Mouse (Mus musculus) limb, embryonic 14.5 days (tissue): Measurements from ENCODE around the gene Tmem163. TPM values are rescaled to one million over a fixed set of nuclear protein-coding genes. Genes with fewer than 3 reads are reported as not detected.

ENCODE experiments used
- ATAC-seq: fragments of 200-750 bp; cut with Nextera tagmentation; 2 replicates; pipeline ENCODE4 v1.8.0; 2017; ENCODE audit warnings: low read depth, moderate number of reproducible peaks, moderate TSS enrichment; ENCODE audit not compliant: low FRiP score
- DNase-seq: peaks from one replicate; pipeline ENCODE4 v3.0.0-alpha.2; 2015; ENCODE audit warnings: low spot score
- H3K27ac ChIP-seq: fragments of 300-500 bp; sonication (generic); replicated peaks from 2 replicates; pipeline ENCODE4 v1.5.1; 2014; ENCODE audit warnings: low read depth, mild to moderate bottlenecking, low read length, moderate library complexity, mixed read lengths
- H3K27me3 ChIP-seq: fragments of 300-500 bp; sonication (generic); 2 replicates; pipeline ENCODE4 v1.6.1; 2014; ENCODE audit warnings: low read length, mixed read lengths; ENCODE audit not compliant: control insufficient read depth, insufficient read depth
- H3K36me3 ChIP-seq: fragments of 300-500 bp; sonication (generic); 2 replicates; pipeline ENCODE4 v1.6.1; 2014; ENCODE audit warnings: mild to moderate bottlenecking, low read length, moderate library complexity, mixed read lengths; ENCODE audit not compliant: control insufficient read depth, insufficient read depth
- H3K4me1 ChIP-seq: fragments of 300-500 bp; sonication (generic); 2 replicates; pipeline ENCODE4 v1.6.1; 2014; ENCODE audit warnings: antibody characterized with exemption, low read length, mixed read lengths; ENCODE audit not compliant: control insufficient read depth, insufficient read depth
- H3K4me2 ChIP-seq: fragments of 300-500 bp; sonication (generic); replicated peaks from 2 replicates; pipeline ENCODE4 v1.6.1; 2014; ENCODE audit warnings: low read depth, mild to moderate bottlenecking, low read length, moderate library complexity; ENCODE audit not compliant: severe bottlenecking
- H3K4me3 ChIP-seq: fragments of 300-500 bp; sonication (generic); replicated peaks from 2 replicates; pipeline ENCODE4 v1.5.1; 2014; ENCODE audit warnings: low read length
- H3K9ac ChIP-seq: fragments of 300-500 bp; sonication (generic); 2 replicates; pipeline ENCODE4 v1.6.1; 2014; ENCODE audit warnings: mild to moderate bottlenecking, low read depth, low read length, moderate library complexity; ENCODE audit not compliant: severe bottlenecking
- H3K9me3 ChIP-seq: fragments of 300-500 bp; sonication (generic); 2 replicates; pipeline ENCODE4 v1.6.1; 2016; ENCODE audit warnings: low read length; ENCODE audit not compliant: control insufficient read depth
- POLR2A ChIP-seq: fragments of 200-500 bp; IDR thresholded peaks from 2 replicates; pipeline ENCODE4 v1.8.0; 2012; ENCODE audit warnings: inconsistent platforms, mild to moderate bottlenecking, moderate library complexity, borderline replicate concordance; ENCODE audit not compliant: insufficient read depth, insufficient read length; ENCODE audit errors: extremely low read depth
- WGBS: fragments of 180-500 bp; shearing (Covaris S2); extraction: QIAGEN DNeasy Blood & Tissue Kit; methylation state at CpG from one replicate; pipeline ENCODE4 v1.1.7; 2014; 5-methylcytosine and 5-hydroxymethylcytosine counted together
- polyA plus RNA-seq, 2 experiments: library from polyadenylated mRNA; depleted of rRNA in 1 of 2; stranded (reverse) in 1 of 2; unstranded in 1 of 2; fragments of >200 nt; fragmentation: Nextera tagmentation in 1 of 2; extraction: Ambion mirVana in 1 of 2; gene quantifications; 2 replicates each; pipeline versions ENCODE4 v1.2.1 to v1.2.3; 2012 to 2014

Gene Tmem163
- polyA plus RNA-seq, 2 experiments: 1.7 to 2.6 TPM

GRCm38 (mm10) chr1:127444836-127445485 is 234.4 kb downstream of the Tmem163 start:
- Histone ChIP-seq H3K36me3 (peaks cover 10% of the 10 kb centered on the region), H3K27ac (no peak overlapping the region), H3K9ac (no peak overlapping the region), H3K4me2 (no peak overlapping the region), H3K4me1 (peaks cover 30% of the 10 kb centered on the region), H3K4me3 (no peak overlapping the region), H3K27me3 (no peaks in the 10 kb centered on the region), H3K9me3 (0 out of 2 replicates have a peak, but pooled peaks cover 6% of the 10 kb centered on the region)
- no peak for TF ChIP-seq POLR2A
- 37% methylated on average over 5 of the region's 5 CpGs for WGBS
- no peak for ATAC-seq
- peak; percentile 35 for DNase-seq

GRCm38 (mm10) chr1:127442880-127443877 is 236.2 kb downstream of the Tmem163 start:
- Histone ChIP-seq H3K9ac (no peak overlapping the region), H3K9me3 (0 out of 2 replicates have a peak, but pooled peaks cover 1% of the 10 kb centered on the region), H3K4me3 (no peak overlapping the region), H3K27ac (0 out of 2 replicates have a peak overlapping the region, but pooled peaks have one; percentile 9), H3K27me3 (no peaks in the 10 kb centered on the region), H3K36me3 (peaks cover 4% of the 10 kb centered on the region), H3K4me1 (peaks cover 41% of the 10 kb centered on the region), H3K4me2 (no peak overlapping the region)
- 28% methylated on average over 14 of the region's 14 CpGs for WGBS
- DNase-seq (peak; percentile 44), ATAC-seq (peak; percentile 67)
- no peak for TF ChIP-seq POLR2A

- Histone ChIP-seq H3K9ac (no peak overlapping the region), H3K4me3 (no peak overlapping the region), H3K36me3 (no peaks in the 10 kb centered on the region), H3K27ac (no peak overlapping the region), H3K27me3 (no peaks in the 10 kb centered on the region), H3K9me3 (no peaks in the 10 kb centered on the region), H3K4me1 (peaks cover 55% of the 10 kb centered on the region), H3K4me2 (no peak overlapping the region)
- DNase-seq (no peak), ATAC-seq (no peak)
- 37% methylated on average over 3 of the region's 3 CpGs for WGBS
- no peak for TF ChIP-seq POLR2A
Observed at GRCm38 (mm10) chr1:127441736-127442135, 237.6 kb downstream of the Tmem163 start.

GRCm38 (mm10) chr1:127441007-127441406 is 238.3 kb downstream of the Tmem163 start:
- ATAC-seq (no peak), DNase-seq (no peak)
- WGBS: 70% methylated on average over 1 of the region's 1 CpGs
- Histone ChIP-seq H3K27ac (no peak overlapping the region), H3K4me3 (no peak overlapping the region), H3K4me1 (peaks cover 57% of the 10 kb centered on the region), H3K9ac (no peak overlapping the region), H3K36me3 (no peaks in the 10 kb centered on the region), H3K4me2 (no peak overlapping the region), H3K9me3 (no peaks in the 10 kb centered on the region), H3K27me3 (no peaks in the 10 kb centered on the region)
- TF ChIP-seq POLR2A: no peak

GRCm38 (mm10) chr1:127439452-127439891 is 239.9 kb downstream of the Tmem163 start:
- no peak overlapping the region for H3K27ac ChIP-seq
- ATAC-seq (no peak), DNase-seq (no peak)
- H3K36me3 ChIP-seq: no peaks in the 10 kb centered on the region
- no peak for TF ChIP-seq POLR2A
- H3K27me3 ChIP-seq: no peaks in the 10 kb centered on the region
- H3K9ac ChIP-seq: no peak overlapping the region
- H3K9me3 ChIP-seq: no peaks in the 10 kb centered on the region
- H3K4me3 ChIP-seq: no peak overlapping the region
- H3K4me1 ChIP-seq: peaks cover 49% of the 10 kb centered on the region
- H3K4me2 ChIP-seq: no peak overlapping the region
- 75% methylated on average over 9 of the region's 9 CpGs for WGBS
